Mouse (Mus musculus): ENCODE measurements around the gene Gdf9.
"Not testable (repeated sequence)": the region's sequence is repeated elsewhere in the genome, so short reads cannot be mapped to it uniquely, and the experiment has no call there.

Gene Gdf9

DNA sequence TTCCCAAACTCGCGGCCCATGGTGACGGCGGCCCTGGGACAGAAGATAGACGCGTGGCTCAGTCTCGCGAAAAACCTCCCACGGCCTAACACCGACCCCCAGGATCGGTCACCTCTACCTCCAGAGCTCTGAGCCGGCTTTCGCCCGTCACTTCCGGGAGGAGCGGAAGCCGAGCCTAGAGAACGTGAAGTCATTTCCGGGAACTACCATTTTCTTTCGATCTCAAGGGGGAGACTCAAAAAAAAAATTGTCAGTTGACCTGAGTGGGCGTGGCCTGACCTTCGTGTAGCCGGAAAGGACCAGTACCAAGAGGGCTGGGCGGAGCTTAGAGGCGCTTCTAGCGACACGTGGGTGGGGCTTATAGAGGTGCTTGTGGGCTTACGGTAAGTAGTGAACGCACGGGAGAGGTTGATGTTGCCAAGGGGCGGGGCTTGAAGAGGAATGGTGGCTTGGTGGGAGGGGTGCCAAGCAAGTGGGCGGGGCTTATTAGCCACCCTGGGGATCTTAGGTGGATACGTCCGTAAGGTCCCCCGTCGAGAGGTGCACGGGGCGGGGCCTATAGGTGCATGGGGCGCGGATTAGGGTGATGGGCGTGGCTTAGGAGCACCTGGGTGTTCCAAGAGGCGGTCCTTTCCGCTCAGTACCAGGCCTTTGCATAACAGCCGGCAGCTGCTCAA, at the start of gene Gdf9, which contains the start of gene Uqcrq:
TSS of gene Gdf9 (plus strand) at position 354 of the 677 bp plus-strand sequence.
TSS of gene Uqcrq (minus strand) at position 162 of the 677 bp plus-strand sequence.
- peak; percentile 98 to 99 for DNase-seq

DNA sequence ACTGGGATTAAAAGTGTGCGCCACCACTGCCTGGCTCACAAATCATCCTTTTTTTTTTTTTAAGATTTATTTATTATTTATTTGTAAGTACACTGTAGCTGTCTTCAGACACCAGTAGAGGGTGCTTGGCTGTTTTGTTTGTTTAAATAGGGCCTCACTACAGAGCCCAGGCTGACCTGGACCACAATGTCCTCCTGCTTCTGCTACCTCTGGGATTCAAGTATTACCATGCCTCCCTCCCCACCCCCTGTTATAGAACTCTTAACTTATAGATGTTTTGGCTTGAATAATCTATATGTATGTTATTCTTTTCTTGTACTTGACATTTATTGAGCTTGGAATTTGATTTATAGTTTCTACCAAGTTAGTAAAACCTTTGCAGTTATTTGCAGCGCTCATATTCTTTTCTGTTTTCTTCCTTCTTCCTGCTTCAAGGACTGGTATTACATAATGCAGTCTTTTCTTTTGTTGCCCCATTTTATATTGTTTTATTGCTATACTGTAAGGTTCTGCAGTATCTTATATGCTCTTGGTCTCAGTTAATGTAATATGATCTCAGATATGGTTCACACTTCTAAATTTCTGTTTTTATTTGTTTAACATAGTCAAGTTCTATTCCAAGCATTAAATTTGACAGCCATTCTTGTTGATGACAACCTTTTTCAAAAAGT, 46.9 kb upstream of the Gdf9 start:
- no peak for DNase-seq

DNA sequence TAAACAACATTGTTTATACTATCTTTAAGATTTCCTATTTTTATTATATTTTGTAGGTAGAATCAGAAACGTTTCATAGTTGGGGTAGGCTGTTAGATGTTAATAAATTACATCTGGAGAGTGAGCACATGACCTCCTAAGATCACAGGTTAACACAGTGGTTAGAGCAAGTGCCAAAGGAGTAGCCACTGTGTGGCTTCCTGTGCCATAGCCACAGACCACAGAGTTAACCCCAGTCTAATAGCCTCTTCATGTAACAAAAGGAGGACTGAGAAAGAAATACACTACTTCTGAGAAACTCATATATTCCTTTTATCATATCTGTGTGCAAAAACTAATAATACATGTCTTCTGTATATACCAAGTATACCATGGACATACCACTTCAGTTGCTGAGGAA, 37.0 kb upstream of the Gdf9 start:
- DNase-seq: no peak

DNA sequence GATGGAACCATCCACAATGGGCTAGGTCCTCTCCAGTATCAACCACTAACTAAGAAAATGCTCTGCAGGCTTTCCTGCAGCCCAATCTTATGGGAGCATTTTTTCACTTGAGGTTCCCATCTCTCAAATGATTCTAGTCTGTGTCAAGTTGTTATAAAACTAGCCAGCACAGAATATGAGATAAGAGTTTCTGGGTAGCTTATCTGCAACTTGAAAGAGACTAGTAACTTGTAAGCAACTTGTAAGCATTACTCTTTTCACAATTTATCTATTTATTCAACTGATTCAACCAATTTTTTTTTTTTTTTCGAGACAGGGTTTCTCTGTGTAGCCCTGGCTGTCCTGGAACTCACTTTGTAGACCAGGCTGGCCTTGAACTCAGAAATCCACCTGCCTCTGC, 27.2 kb upstream of the Gdf9 start:
- no peak for DNase-seq

DNA sequence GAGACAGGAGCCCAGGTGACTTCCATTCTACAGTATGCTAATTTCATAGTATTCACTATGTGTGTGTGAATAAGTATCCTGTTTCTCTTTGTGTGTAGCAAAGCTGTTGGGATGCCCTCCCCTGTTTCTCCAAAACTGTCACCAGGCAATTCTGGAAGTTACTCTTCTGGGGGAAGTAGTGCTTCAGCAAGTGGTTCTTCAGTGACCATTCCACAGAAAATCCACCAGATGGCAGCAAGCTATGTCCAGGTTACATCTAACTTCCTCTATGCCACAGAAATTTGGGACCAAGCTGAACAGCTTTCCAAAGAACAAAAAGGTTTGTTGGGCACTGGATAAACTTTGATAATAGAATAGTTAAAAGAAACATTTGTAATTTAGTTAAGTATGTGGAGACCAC, 19.1 kb upstream of the Gdf9 start:
- no peak for DNase-seq

DNA sequence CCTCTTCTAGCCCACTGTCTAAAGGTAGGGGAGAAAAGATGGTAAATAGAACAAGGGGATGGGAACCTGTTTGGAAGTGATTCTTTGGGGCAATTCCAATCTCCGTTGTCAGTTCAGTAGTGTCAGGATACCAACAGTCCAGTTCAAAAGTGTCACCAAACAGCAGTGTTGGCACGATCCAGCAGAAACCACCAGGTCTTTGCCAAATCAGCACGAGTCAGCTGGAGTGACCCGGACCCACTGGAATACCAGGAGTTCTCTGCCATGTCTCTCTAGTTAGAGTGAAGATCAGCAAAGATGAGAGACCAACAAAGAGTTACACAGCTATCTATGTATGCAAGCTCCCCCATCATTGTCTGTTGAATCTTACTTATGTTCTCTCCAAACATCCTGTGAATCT, 17.0 kb upstream of the Gdf9 start:
- DNase-seq: no peak

DNA sequence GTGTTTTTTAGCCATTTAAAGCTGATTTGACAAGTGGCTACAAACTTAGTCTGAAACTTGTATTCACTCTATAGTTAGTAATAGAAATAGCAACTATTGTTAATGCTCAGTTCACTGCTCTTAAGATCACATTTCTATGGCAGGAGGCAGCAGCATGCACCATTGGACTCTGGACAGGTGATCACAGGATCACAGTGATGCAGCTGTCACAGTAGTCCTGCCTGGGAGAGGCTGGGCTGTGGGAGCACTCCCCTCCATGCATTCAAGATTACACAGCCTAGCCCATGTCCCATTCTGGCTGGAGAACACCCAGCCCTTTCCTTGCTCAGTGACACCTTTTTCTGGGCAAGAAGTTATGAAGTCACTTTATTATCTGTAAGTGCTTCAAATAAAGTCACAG, 12.8 kb upstream of the Gdf9 start:
- DNase-seq: no peak

DNA sequence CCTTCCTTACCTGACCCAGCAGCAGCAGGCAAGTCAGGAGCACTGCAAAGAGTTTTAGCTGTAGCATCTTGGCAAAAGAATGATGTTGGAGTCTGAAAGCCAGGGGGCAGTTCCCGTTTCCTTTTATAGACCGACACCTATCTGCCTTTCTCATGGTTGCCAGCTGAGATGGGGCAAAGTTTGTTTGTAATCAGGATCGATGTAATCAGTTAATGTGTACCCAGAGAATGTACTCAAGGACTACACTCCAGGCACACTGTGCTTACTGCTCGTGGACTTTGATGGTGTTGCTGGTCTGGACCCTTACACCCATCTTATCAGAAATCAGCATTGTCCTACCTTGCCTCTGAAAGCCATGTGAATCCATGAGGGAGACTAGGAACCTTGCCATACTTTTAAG, 7.8 kb upstream of the Gdf9 start, which contains the start of gene Leap2:
TSS of gene Leap2 (minus strand) at position 135 of the 400 bp plus-strand sequence.
- DNase-seq: no peak

DNA sequence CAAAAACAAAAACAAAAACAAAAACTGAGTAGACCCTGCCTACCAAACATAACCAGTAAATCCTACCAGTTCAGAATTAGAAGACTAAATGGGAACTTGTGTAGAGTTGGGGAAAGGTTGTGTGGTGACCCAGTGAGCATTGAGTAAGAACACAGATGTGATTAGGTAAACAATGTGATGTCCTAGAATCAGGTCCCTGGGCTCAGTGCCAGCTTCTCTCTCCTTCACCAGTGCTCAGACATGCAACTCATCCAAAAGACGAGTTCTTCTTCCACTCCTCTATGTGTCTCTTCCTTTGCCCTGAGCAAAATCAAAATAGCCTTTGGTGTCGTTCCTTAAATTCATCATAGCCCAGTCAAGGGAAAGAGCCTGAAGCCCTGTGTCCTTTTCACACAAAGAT, 6.0 kb upstream of the Gdf9 start:
- DNase-seq: no peak

DNA sequence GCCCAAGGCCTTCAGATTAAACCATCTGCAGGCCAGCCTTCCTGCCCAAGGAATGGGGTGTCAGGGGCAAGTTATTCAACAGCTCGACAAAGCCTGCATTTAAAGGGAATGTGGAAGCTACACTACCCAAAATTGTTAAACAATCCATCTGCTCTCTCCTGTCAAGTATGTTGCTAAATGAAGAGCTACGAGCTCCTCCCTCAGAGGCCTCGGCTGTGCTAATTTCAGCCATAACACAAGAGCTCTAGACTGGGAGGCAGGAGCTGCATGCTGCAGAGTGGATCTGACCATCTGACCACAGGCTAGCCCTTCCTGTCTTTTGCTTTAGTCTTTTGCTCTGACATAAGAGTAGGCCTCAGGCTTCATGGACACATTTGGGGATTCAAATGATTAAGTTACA, 5.6 kb upstream of the Gdf9 start:
- DNase-seq: no peak

DNA sequence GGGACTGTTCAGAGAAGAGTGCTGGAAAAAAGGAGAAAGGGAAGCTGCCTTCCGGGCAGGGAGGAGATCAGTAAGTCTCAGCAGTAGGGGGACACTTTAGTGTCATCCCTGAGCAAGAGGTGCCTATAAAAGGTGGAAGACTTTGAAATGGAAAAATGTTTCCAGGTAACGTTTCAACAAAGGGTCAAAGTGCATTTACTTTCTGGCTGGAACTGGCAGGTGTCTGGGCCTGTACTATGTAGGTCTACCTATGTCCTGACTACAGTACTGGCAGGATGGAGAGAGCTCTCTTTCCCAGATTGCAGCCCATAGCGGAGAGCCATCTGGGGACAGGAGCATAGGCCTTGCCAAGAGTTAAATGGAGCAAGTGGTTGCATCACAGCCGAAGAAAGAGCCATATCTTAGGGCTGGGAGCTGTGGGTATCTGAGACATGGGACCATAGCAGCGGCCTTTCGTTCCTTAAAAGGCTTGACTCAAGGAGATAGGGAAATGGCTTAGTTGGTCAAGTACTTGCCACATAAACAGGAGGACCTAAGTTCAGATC, 5.0 kb upstream of the Gdf9 start:
- no peak for DNase-seq

DNA sequence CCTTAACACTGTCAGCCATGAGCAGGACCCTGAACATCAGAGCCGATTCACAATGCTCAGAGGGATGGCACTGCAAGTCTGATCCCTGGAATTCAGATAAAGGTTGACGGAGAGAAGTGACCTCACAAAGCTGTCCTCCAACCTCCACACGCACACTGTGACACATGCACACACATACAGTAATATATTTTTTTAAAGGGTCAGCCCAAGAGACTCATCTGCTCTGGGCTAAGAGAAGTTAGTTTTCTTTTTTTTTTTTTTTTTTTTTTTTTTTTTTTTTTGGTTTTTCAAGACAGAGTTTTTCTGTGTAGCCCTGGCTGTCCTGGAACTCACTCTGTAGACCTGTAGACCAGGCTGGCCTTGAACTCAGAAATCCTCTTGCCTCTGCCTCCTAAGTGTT, 3.9 kb upstream of the Gdf9 start:
- DNase-seq: not testable (repeated sequence)

DNA sequence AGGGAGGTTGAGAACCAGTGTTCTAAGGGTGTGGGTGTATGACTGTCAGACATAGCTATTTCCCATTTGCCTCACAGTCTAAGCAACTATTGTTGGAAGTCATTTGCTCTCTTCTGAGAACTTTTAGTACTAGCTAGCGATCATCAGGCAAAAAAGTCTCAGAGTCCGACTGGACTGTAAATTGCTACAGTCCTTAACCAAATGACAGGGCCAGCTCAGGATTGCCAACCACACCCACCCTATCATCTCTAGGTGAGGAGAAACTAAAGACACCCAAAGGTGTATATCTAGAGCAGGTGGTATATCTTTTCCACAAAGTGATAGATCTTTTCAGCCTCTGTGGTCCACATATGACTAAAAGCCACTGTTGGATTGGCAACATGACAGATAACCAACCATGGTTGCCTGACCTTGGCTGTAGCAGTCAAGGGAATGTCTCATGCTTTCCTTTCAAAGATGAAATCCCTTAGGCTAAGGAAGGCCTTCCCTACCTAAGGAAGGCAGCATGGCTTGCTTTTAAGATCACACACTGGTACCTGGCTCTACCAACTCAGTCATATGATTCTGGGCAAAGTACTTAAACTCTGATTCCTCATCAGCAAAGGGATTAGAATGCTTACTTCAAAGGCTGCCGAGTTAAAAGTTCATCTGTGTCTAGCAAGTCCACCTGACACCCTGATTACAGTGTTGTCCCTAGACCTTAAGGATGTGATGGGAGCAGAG, 2.7 kb upstream of the Gdf9 start:
- no peak for DNase-seq

DNA sequence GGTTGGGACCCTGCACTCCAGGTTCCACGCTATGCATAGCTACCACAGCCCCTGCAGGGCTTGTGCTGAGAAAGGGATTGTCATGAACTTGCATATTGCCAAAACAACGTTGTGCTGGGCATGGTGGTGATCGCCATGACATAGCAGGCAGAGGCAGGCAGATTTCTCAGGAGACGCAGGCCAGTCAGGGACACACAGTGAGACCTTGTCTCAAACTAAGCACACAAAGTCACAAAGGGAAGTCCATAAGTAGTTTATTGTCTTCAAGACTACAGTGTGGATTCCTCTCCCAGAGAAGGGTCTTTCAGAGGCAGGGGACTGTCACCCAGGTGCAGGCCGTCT, 2.1 kb upstream of the Gdf9 start:
- DNase-seq: no peak

DNA sequence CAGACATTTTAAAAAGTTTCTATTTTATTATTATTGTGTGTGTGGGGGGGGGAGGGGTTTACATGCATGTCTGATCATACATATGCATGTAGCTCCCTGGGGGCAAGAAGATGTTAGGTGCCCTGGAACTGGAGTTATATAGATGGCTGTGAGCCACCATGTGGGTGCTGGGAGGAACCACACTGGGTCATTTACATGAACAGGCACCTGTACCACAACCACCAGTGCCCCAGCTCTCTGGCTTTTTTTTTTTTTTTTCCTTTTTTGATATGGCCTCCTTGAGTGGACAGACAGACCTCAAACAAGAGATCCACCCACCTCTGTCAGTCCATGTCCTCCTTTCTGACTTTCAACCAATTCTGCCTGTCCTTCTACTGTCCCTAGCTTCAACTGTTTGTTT, 1.6 kb upstream of the Gdf9 start:
- no peak for DNase-seq

DNA sequence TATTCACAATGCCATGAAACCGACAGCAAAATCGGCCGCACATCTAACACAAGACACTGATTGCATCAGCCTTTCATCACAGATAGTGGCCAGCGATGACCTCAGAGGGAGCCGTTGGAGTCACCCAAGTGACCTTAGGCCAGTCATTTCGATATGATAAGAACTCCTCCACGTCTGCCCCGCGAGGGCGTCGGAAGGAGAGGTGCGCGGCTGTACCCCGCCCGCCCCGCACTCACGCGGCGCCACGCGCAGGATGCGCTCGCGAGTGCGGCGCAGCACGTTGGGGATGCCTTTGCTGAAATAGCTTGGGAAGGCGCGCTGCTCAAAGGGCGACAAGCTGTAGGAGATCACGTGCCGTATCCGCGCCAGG, 538 bp upstream of the Gdf9 start:
- DNase-seq: no peak

DNA sequence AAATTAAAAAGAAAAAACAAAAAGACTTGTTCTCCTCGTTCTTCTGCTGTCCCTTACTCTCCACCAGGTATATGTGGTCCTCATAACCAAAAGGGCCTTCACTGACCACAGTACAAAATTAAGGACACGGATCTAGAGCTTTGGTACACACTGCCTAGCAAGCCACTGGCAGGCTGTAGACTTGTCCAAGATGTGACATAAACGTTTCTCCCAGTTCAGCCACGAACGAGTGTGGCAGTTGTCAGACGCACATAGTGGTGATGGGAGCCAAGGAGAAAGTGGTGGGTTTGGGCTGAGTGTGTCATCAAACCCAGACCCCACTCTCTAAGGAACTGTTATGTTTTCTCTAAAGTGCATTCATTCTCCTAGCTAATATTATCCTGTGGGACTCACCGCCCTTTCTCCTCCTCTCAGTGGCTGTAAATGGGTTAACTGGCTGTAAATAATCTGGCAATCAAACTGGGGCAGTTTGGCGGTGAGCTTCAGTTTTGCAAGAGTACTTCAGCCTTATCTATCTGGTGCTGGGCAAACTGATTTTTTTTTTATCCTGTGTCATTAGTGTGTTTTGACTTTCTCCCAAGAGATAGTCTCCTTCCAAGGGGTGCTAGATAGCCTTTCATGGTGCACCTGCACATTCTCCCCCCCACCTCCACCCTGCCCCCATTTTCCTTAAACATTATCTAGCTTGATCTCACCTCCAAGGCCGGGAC, 679 bp downstream of the Gdf9 start:
- no peak for DNase-seq

DNA sequence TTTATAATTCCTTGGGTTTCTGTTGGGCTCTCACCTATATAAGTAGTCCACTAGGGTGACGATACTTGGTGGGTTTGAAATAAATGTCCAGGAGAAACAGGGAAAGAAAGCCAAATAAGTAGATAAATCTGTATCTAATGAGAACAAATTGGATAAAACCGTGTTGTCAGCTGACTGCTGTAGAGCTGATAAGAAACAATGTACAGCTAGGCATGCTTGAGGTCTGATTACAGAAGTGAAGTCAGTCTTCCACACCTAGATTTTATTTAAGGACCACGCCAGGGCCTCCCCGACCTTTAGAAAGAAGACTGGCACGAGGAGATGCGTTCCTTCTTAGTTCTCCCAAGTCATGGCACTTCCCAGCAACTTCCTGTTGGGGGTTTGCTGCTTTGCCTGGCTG, 2.2 kb downstream of the Gdf9 start:
- no peak for DNase-seq

DNA sequence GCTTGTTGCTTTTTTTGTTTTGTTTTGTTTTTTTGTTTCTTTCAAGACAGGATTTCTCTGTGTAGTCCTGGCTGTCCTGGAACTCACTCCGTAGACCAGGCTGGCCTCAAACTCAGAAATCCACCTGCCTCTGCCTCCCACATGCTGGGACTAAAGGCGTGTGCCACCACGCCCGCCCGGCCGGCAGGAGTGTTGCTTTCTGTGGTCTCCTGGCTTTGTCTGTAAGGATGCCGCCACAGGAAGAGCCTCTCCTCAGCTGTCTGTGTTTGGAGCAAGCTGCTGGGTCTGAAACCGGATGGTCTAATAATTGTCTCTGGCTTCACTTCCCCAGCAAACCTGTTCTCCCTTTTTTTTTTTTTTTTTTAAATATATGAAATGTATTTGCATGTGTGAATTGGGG, 4.7 kb downstream of the Gdf9 start:
- DNase-seq: no peak

DNA sequence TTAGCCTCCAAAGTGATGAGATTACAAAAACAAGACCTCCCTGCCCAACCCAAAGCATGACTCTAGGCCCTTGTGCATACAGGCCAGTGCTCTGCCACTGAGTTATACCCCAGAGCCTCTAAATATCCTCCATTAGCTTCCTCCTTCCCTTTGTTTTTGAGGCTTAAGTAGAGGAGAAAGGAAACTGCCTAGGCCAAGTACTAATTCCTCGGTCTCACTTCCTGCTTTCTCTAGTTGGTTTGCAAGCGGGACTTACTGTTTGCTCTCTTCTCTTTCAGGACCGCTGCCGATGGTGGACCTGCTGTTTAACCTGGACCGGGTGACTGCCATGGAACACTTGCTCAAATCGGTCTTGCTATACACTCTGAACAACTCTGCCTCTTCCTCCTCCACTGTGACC, 5.5 kb downstream of the Gdf9 start:
- no peak for DNase-seq

DNA sequence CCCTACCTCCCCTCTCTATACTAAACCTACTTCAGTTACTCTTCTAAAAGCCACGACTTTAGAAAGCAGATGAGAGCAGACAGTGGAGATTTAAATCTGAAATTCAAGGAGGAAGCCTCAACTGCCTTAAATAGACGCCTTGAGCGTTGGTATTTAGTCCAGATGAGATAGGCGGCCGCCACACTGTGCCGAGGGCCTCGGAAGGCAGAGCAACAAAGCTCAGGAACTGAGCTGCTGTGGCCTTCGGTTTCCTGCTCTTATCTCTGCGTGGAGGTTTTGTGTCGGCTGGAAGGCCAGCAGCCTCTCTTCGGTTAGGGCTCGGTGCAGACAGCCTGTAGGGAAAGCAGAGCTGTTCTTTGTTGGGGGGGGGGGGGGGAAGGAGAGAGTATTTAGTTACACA, 11.1 kb downstream of the Gdf9 start:
- no peak for DNase-seq

DNA sequence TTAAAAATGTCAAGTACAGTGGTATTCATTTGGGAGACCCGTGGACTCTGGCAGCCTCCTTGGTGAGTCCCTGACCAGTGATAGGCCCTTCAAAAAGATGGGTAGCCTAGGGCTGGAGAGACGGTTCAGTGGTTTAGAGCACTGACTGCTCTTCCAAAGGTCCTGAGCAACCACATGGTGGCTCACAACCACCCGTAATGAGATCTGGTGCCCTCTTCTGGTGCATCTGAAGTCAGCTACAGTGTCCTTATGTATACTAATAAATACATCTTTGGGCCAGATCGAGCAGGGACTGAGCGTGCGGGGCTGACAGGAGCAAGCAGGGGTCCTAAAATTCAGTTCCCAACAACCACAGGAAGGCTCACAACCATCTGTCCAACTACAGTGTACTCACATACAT, 13.0 kb downstream of the Gdf9 start:
- peak; percentile 44 to 53 for DNase-seq

DNA sequence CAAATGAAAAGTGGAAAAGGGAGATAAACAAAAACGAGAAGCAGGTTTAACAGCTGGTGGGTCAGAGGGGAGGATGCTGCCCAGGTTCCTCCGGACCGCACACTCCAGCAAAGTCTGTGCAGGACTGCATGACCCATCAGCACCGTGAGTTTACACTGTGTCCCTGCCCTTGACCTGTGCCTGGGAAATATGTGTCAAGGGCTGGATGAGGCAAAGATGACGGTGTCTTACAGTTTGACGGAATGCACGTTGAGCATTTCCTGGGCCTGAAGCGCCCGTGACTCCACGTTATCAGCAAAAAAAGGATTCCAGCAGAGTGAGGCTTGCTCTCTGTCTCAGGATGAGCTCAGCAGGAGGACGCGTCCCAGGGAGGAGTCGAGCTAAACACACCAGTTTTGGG, 14.7 kb downstream of the Gdf9 start:
- no peak for DNase-seq
